Mouse (Mus musculus) kidney, postnatal 10 days (tissue): ENCODE results near the gene Gm49321.

ENCODE experiments used
- DNase-seq: peaks from one replicate; pipeline ENCODE4 v3.0.0; 2021; ENCODE audit warnings: mixed read lengths

Gm49321 gene

DNA sequence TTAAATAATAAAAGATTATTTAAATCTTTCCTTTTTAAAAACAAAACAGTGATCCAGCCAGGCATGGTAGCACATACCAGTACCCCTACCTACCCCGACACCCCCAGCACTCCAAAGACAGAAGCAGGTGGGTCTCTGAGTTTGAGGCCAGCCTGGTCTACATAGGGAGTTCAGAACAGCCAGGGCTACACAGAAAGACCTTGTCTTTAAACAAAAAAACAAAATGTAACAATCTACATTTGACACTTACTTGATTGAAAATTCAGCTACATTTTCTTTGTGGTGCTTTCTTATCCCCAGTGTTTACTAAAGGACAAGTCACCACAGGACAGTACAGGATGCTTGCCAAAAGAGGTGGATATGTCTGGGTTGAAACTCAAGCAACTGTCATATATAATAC is at the start of gene Gm49321:
TSS of gene Gm49321 (plus strand) at position 301 of the 400 bp plus-strand sequence.
- DNase-seq: no peak

DNA sequence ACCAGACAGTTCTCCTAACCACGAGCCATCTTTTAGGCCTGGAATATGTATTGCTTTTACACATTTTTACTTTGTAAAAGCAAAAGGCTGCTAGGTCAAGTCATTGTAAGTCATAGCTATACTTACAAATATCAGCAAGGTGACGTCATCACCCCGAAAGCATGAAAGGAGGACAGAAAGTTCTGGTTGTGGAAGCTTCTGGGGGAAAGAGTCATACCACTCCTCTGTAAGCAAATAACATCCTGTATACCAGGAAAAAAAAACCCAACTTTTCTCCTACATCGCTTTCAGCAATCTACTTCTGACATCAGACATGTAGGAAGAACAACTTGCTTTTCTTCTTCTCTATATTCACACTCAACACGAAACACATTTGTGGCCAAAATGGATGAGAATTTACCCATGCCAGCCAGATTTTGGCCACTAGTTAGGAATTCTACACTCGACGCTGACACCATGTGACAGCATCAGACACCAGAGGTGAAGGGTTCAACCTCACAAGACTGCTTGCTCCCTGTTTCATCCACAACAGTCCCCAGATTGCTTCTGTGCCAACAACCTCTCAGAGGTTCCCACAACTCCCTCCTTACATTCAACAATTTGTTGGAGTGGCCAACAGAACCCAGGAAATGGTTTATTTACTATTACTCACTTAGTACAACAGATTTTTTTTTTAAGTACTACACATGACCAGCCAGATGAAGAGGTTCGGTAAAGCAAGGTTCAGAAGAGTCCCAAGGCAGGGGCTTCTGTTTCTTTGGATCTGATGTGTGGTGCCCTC is 49.3 kb upstream of the Gm49321 start:
- DNase-seq: no peak

- no peak for DNase-seq
Measured at GRCm38 (mm10) chr12:73889571-73889970, 47.9 kb upstream of the Gm49321 start.

DNA sequence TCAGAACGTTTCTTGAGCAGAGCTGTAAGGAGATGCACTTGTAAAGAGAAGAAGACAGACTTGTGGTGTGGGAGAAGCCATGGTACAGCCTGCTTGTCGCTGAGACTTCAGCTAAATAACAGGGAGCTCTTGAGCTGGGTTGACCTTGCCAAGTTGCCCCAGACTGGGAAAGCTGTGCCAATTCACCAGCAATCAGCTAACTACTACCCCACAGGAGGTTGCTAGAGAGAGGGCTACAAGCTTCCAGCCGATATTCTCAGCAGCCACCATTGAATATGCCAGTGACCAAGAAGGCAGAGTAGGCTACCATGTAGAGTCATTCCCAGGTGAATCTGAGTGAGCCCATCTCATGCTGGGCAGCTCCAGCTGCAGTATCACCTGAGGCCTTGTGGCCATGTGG is 47.4 kb upstream of the Gm49321 start:
- DNase-seq: no peak

DNA sequence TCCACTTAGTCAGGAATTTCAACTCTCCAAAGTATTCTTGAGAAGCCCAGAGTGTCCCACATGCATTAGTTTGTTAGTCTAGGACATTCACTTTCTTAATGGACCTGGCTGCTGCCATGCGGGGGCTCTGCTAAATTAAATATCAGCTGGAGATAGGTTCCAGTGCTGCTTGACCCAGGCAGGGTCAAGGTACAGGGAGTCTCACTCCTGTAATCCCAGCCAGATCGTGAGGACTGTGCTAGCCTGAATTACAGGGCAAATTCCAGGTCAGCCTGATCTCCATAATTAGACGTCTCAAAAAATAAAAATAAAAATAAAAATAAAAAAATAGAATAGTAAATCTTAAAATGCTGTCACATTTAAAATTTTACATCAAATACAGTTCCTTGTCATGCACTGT is 44.8 kb upstream of the Gm49321 start:
- no peak for DNase-seq

DNA sequence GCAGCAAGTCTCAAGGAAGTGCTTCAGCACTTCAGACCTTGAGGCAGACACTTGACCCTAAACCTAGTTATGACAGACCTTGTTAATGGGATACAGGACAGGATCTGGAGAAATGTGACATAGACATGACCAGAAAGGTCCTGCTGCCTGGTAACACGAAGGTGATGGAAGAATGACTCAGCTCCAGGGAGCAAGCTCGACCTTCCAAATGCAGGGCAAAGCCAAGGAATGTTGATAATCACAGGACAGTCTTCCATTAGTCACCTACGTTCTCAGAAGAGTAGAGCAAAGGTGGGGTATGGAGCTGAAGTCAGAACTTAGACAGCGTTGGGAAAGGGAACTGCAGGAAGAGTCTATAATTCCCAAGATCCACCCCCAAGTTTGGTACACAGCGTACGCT is 42.6 kb upstream of the Gm49321 start:
- DNase-seq: no peak

DNA sequence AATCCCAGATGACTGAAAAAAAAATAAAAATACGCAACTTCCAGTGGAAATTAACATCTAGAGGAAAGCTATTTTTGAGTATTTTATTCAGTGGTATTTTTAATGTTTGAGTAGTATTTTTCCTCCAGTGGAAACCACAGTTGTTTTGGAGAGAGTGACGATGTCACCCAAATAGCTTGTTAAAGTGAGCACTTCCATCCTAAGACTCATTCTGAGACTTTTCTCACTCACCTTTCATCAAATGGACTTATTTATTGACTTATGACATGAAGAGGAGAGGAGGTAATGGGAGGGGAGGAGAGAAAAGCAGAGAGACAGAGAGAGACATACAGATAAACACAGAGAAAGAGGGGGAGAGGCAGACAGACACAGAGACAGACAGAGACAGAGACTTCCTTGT is 41.8 kb upstream of the Gm49321 start:
- no peak for DNase-seq

DNA sequence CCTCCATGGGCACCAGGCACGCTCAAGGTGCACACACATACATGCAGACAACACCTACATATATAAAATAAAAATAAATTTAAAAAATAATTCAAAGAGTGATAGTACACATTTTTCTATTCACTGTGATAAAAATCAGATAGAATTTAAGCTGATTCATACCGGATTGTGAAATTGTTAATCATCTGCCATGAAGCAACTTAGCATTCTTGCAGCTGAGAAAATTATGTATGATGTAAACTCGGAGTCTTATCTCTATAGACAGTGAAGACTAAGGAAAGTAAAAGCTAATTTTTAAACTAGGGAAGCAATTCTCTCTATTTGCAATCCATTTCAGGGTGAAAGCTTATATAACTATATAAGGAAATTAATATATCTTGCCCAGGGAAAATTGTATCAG is 41.0 kb upstream of the Gm49321 start:
- no peak for DNase-seq

DNA sequence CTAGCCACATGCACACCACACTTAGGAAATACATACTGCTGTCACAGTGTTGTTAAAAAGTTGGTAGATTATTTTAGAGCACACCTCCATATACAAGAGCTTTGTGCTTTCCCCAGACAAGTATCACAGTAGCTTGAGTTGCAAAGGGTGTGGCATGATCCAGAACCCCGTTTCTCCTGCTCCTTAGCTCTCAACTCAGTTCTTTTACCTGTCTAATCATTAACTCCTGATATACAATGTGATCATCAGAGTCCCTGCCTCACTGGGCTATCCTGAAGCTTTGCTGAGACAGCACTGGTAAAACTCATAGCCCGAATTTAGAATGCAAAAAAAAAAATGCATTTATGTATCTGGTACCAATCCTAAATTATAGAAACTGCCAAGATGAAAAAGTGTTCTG is 39.2 kb upstream of the Gm49321 start:
- no peak for DNase-seq

GRCm38 (mm10) chr12:73904133-73904934 is 33.1 kb upstream of the Gm49321 start:
- no peak for DNase-seq

DNA sequence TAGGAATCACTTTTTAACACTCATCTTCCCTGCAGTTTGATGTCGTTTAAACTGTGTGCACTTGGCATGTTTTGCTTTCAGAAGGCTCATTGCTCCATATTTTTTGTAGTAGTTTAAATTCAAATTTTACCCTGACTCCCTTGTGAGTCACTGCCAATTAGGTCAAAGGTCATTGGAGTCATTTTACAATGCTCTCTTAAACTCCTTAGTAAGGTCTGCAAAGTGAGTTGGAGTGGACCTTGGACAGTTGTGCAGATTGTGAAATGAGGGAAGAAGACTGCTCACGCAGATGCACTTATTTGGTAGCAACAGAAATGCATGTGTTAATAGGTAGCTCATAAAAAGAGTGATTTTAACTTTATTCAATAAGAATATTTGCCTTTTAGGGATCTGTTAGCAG is 32.4 kb upstream of the Gm49321 start:
- no peak for DNase-seq

DNA sequence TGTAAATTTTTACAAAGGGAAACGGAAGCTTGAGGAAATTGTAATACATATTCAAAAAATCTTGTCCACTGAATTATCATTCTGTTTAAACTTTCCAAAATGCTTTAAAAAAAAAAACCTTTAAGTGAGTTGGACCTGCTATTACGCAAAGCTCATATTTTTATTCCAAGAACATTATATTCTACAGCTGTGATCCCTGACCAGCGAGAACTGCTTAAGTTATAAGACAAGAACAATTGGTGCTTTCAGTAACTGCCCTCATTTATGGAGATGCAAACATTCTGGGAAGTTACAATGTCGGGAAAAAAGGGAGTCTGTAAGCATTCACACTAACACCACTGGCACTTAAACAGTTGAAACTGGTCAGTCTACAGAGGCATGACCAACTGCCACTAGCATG is 31.9 kb upstream of the Gm49321 start:
- DNase-seq: no peak

GRCm38 (mm10) chr12:73907079-73907672 is 30.3 kb upstream of the Gm49321 start:
- DNase-seq: no peak

GRCm38 (mm10) chr12:73907673-73908150 is 29.7 kb upstream of the Gm49321 start:
- DNase-seq: peak; percentile 98

- DNase-seq: peak; percentile 84
Measured at GRCm38 (mm10) chr12:73908274-73909012, 29.0 kb upstream of the Gm49321 start.

GRCm38 (mm10) chr12:73909013-73909575 is 28.4 kb upstream of the Gm49321 start:
- no peak for DNase-seq

- no peak for DNase-seq
Measured at GRCm38 (mm10) chr12:73918479-73918878, 19.0 kb upstream of the Gm49321 start.

DNA sequence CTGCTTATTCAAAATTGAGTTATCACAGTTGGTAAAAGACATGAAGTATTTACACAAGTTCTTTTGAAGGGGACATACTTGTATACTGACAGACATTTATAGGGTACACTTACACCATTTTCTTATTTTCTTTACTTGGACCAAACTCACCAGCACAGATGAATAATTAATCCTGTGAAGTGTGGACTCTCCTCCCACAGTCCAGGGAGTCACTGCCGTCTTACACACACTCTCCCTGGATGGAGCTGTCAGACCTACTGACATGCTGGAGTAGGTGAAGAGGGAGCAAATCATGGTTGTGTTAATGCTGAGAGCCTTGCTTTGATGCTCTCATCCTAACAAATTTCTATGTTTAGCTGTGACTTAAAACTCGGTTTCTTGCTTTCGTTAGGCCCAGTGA is 7.2 kb upstream of the Gm49321 start:
- DNase-seq: peak; percentile 19

GRCm38 (mm10) chr12:73931274-73931673 is 6.2 kb upstream of the Gm49321 start:
- DNase-seq: peak; percentile 51

DNA sequence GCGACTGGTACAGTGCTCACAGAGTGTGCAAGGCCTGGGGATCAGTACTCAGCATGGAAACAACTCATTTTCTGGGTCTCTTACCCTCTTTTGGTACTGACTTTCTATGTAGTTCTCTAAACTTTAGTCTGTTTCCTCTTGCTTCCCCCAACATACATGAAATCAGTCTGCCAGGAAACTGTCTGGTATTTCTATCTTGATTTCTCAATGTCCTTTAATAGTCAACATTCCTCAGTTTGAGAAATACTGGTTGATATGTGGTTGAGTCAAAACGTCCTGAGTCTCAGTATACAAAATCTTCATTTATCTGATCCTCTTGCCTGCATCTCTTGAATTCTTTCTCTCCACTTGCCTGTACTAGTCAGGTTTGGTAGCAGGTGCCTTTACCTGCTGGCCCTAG is 2.9 kb upstream of the Gm49321 start:
- no peak for DNase-seq

- DNase-seq: no peak
Measured at GRCm38 (mm10) chr12:73939542-73939941, 2.1 kb downstream of the Gm49321 start.

DNA sequence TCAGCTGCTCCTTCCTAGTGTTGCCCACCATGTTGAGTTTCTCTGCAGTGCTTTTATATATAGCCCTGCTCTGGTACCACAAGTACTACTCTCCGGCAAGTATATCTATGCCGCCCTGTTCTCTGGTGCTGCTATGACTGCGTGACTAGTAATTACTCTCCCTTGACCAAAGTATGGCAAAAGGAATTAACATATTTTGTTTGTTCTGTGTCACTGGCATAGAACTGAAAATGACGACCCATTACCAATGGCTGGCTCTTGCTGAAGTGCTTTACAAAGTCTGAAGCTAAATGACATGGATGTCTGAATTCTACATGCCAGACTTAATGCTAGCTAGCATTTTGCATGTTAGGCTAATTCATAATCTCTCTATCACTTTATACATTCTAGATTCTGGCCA is 11.0 kb downstream of the Gm49321 start:
- DNase-seq: no peak
